Mouse (Mus musculus) frontal cortex, adult (tissue): ENCODE results near the gene Fbn1.

ENCODE experiments used
- ATAC-seq: cut with Nextera tagmentation; 2 replicates; pipeline ENCODE4 v1.9.2; 2017; ENCODE audit warnings: mild to moderate bottlenecking, moderate library complexity, mixed read lengths; ENCODE audit not compliant: low TSS enrichment

Gene Fbn1

GRCm38 (mm10) chr2:125456059-125456789, 51.6 kb downstream of the Fbn1 start:
- no peak for ATAC-seq

GRCm38 (mm10) chr2:125454781-125455180, 53.0 kb downstream of the Fbn1 start:
- ATAC-seq: no peak

- no peak for ATAC-seq
Observed at GRCm38 (mm10) chr2:125452369-125453097, 55.3 kb downstream of the Fbn1 start.

- no peak for ATAC-seq
Observed at GRCm38 (mm10) chr2:125449361-125449760, 58.4 kb downstream of the Fbn1 start.

- no peak for ATAC-seq
Observed at GRCm38 (mm10) chr2:125448881-125449280, 58.9 kb downstream of the Fbn1 start.

GRCm38 (mm10) chr2:125447274-125447898, 60.4 kb downstream of the Fbn1 start:
- ATAC-seq: no peak

GRCm38 (mm10) chr2:125438381-125438780, 69.4 kb downstream of the Fbn1 start:
- ATAC-seq: no peak

GRCm38 (mm10) chr2:125436240-125436639, 71.6 kb downstream of the Fbn1 start:
- no peak for ATAC-seq

GRCm38 (mm10) chr2:125433524-125433923, 74.3 kb downstream of the Fbn1 start:
- ATAC-seq: no peak

- 0 out of 2 replicates have a peak, but pooled peaks have one; percentile 11 for ATAC-seq
Observed at GRCm38 (mm10) chr2:125431491-125431890, 76.3 kb downstream of the Fbn1 start.

- peak; percentile 16 for ATAC-seq
Observed at GRCm38 (mm10) chr2:125428811-125429438, 78.9 kb downstream of the Fbn1 start.

GRCm38 (mm10) chr2:125420604-125421003, 87.2 kb downstream of the Fbn1 start:
- no peak for ATAC-seq

- no peak for ATAC-seq
Observed at GRCm38 (mm10) chr2:125419681-125420080, 88.1 kb downstream of the Fbn1 start.

- ATAC-seq: no peak
Observed at GRCm38 (mm10) chr2:125418546-125418945, 89.2 kb downstream of the Fbn1 start.

GRCm38 (mm10) chr2:125416541-125417245, 91.1 kb downstream of the Fbn1 start:
- ATAC-seq: no peak

GRCm38 (mm10) chr2:125412351-125412750, 95.4 kb downstream of the Fbn1 start:
- no peak for ATAC-seq

GRCm38 (mm10) chr2:125411777-125412176, 96.0 kb downstream of the Fbn1 start:
- ATAC-seq: no peak

GRCm38 (mm10) chr2:125404509-125405105, 103.2 kb downstream of the Fbn1 start:
- no peak for ATAC-seq

- no peak for ATAC-seq
Observed at GRCm38 (mm10) chr2:125402276-125402675, 105.5 kb downstream of the Fbn1 start.

GRCm38 (mm10) chr2:125400121-125400520, 107.7 kb downstream of the Fbn1 start:
- ATAC-seq: no peak

GRCm38 (mm10) chr2:125397796-125398195, 110.0 kb downstream of the Fbn1 start:
- 0 out of 2 replicates have a peak, but pooled peaks have one; percentile 31 for ATAC-seq
